Mouse (Mus musculus) urinary bladder, postnatal 25 days (tissue): ENCODE measurements at regions not wholly inside any gene's neighbourhood (a gene's known extent, or its start where the extent isn't known, plus 50 kb on each side); places are given as distances from the start of the nearest gene placed in this dataset.
"Not testable (repeated sequence)": the region's sequence is repeated elsewhere in the genome, so short reads cannot be mapped to it uniquely, and the experiment has no call there.

Experiments
- DNase-seq: peaks from one replicate; pipeline ENCODE4 v3.0.0; 2022; ENCODE audit warnings: low spot score

GRCm38 (mm10) chr13:113485511-113485910, 132.9 kb downstream of the Snx18 start:
- DNase-seq: no peak

- DNase-seq: no peak
Measured at GRCm38 (mm10) chr13:113484159-113484762, 134.1 kb downstream of the Snx18 start.

GRCm38 (mm10) chr13:113482911-113483310, 135.5 kb downstream of the Snx18 start:
- no peak for DNase-seq

GRCm38 (mm10) chr13:113477901-113478510, 140.4 kb downstream of the Snx18 start:
- no peak for DNase-seq

GRCm38 (mm10) chr13:113470822-113471557, 147.4 kb downstream of the Snx18 start:
- no peak for DNase-seq

GRCm38 (mm10) chr13:113464190-113465064, 153.9 kb downstream of the Snx18 start:
- DNase-seq: no peak

- DNase-seq: no peak
Measured at GRCm38 (mm10) chr13:113463420-113463819, 154.9 kb downstream of the Snx18 start.

GRCm38 (mm10) chr13:113454490-113455295, 161.7 kb downstream of the BC067074 start:
- no peak for DNase-seq

- no peak for DNase-seq
Measured at GRCm38 (mm10) chr13:113448378-113448777, 155.4 kb downstream of the BC067074 start.

GRCm38 (mm10) chr13:113446226-113446625, 153.3 kb downstream of the BC067074 start:
- no peak for DNase-seq

GRCm38 (mm10) chr13:113444481-113444880, 151.5 kb downstream of the BC067074 start:
- DNase-seq: not testable (repeated sequence)

GRCm38 (mm10) chr13:113443078-113443477, 150.1 kb downstream of the BC067074 start:
- DNase-seq: no peak

GRCm38 (mm10) chr13:113442169-113442568, 149.2 kb downstream of the BC067074 start:
- DNase-seq: no peak

GRCm38 (mm10) chr13:113440137-113440536, 147.2 kb downstream of the BC067074 start:
- no peak for DNase-seq

- no peak for DNase-seq
Measured at GRCm38 (mm10) chr13:113439516-113439915, 146.6 kb downstream of the BC067074 start.

GRCm38 (mm10) chr13:113438872-113439271, 145.9 kb downstream of the BC067074 start:
- DNase-seq: no peak

- no peak for DNase-seq
Measured at GRCm38 (mm10) chr13:113436288-113436687, 143.3 kb downstream of the BC067074 start.

- DNase-seq: no peak
Measured at GRCm38 (mm10) chr13:113435117-113435516, 142.2 kb downstream of the BC067074 start.

- DNase-seq: no peak
Measured at GRCm38 (mm10) chr13:113433456-113433855, 140.5 kb downstream of the BC067074 start.

- DNase-seq: no peak
Measured at GRCm38 (mm10) chr13:113429615-113430014, 136.7 kb downstream of the BC067074 start.
